23 mouse cellular contexts compared by ENCODE assay signal in genomic region chr11:62984365-62984764, GRCm38 (mm10). TPM values are rescaled to one million over a fixed set of nuclear protein-coding genes. Genes with fewer than 3 reads are reported as not detected.
DNase-seq lines count a peak whose midpoint lies in the region; ATAC-seq lines count a peak whose summit lies in the region.
"Had no signal": no experiment of that assay in that cellular context is flagged by ENCODE, and none has a peak within 500 bp of the region (broad histone marks: within the 10 kb centered on the region; RNA-seq: fewer than 3 reads in every experiment).

No protein-coding gene starts in this region.

- 0 out of 2 replicates have a peak overlapping the region, but pooled peaks have one; percentile 21 for H3K27ac ChIP-seq in kidney, embryonic 16.5 days (ENCODE audit: low read length)
- H3K27ac ChIP-seq: heart, embryonic 10.5 days; lung, embryonic 15.5 days; stomach, embryonic 15.5 days had no signal

- no peak for DNase-seq in kidney, postnatal 36 days
- DNase-seq in NIH3T3 (ENCODE audit: low read depth): peak; percentile 21
- DNase-seq in brain, adult 2 months (ENCODE audit: low read depth, low spot score): peak; percentile 76
- peak; percentile 15 to 25 for DNase-seq in cerebellum, postnatal 36 days
- no peak for DNase-seq in heart, postnatal 36 days
- no peak for DNase-seq in kidney, adult 18-20 months
- DNase-seq: adrenal gland, postnatal 14 days; gastrocnemius, postnatal 25 days; heart, postnatal 14 days; spleen, adult 18-20 months; thymus, postnatal 25 days had no signal

- WGBS in kidney, embryonic 16.5 days: 64% methylated on average over 3 of the region's 3 CpGs

- no peak for ATAC-seq in kidney, embryonic 16.5 days (ENCODE audit: low FRiP score, low TSS enrichment)
- ATAC-seq: CD4-positive, CD25-positive, alpha-beta regulatory T cell, adult 4 months had no signal

- no peak overlapping the region for H3K4me3 ChIP-seq in kidney, embryonic 16.5 days (ENCODE audit: low read length)
- H3K4me3 ChIP-seq: heart, embryonic 10.5 days; lung, embryonic 15.5 days; megakaryocyte, embryonic 14.5 days; myocyte; stomach, embryonic 15.5 days had no signal

- H3K4me2 ChIP-seq in kidney, embryonic 16.5 days (replicated peaks; ENCODE audit: low read depth, low read length): no peak overlapping the region
- H3K4me2 ChIP-seq: lung, embryonic 15.5 days; stomach, embryonic 15.5 days had no signal

- no peaks in the 10 kb centered on the region for H3K36me3 ChIP-seq in kidney, embryonic 16.5 days (ENCODE audit: insufficient read depth, low read length)
- H3K36me3 ChIP-seq: heart, embryonic 10.5 days; lung, embryonic 15.5 days; stomach, embryonic 15.5 days had no signal

- H3K9ac ChIP-seq in kidney, embryonic 16.5 days (replicated peaks; ENCODE audit: low read length): no peak overlapping the region
- H3K9ac ChIP-seq: lung, embryonic 15.5 days; stomach, embryonic 15.5 days had no signal

- no peaks in the 10 kb centered on the region for H3K9me3 ChIP-seq in kidney, embryonic 16.5 days (ENCODE audit: low read length)
- H3K9me3 ChIP-seq: heart, embryonic 10.5 days; lung, embryonic 15.5 days; stomach, embryonic 15.5 days had no signal

- no peaks in the 10 kb centered on the region for H3K27me3 ChIP-seq in kidney, embryonic 16.5 days (ENCODE audit: insufficient read depth, low read length)
- H3K27me3 ChIP-seq: lung, embryonic 15.5 days; stomach, embryonic 15.5 days had no signal

- H3K4me1 ChIP-seq in kidney, embryonic 16.5 days (ENCODE audit: insufficient read depth, low read length): 0 out of 2 replicates have a peak, but pooled peaks cover 4% of the 10 kb centered on the region
- H3K4me1 ChIP-seq: megakaryocyte, embryonic 14.5 days; stomach, embryonic 15.5 days had no signal

- intact Hi-C loops in heart, postnatal 36 days (cut with DNase I): loop anchor here (5.0 kb wide), 1 partner anchor 62 kb away; no protein-coding TSS in a partner anchor

RNA-seq across cellular contexts. Expression of gene Cdrt4, which starts 33.4 kb away (rescaled TPM):
- not detected in 2 replicates for polyA plus RNA-seq in kidney, embryonic 16.5 days (2015; fragmentation: Nextera tagmentation; extraction: Ambion mirVana)
- total RNA-seq in heart, postnatal 36 days (2021): not detected
- total RNA-seq: adrenal gland, postnatal 14 days; heart, postnatal 14 days; layer of hippocampus, adult 18-20 months; left cerebral cortex, adult 8-10 months; liver, adult 2 months; neutrophil, adult 5-6 weeks had no signal
- polyA plus RNA-seq: CD4-positive, CD25-positive, alpha-beta regulatory T cell, adult 4 months; embryonic facial prominence, embryonic 11.5 days; liver, adult 2 months; myocyte had no signal

Comparison
In these comparisons a context has a peak if more than half of its experiments do, and no peak if none do; other contexts are left out.
1. DNase-seq: peak in NIH3T3 (single experiment), brain, adult 2 months (single experiment) and cerebellum, postnatal 36 days (2 of 2); none in kidney, postnatal 36 days (0 of 2), heart, postnatal 36 days (0 of 2) and kidney, adult 18-20 months (single experiment).